In the genomic region with DNA sequence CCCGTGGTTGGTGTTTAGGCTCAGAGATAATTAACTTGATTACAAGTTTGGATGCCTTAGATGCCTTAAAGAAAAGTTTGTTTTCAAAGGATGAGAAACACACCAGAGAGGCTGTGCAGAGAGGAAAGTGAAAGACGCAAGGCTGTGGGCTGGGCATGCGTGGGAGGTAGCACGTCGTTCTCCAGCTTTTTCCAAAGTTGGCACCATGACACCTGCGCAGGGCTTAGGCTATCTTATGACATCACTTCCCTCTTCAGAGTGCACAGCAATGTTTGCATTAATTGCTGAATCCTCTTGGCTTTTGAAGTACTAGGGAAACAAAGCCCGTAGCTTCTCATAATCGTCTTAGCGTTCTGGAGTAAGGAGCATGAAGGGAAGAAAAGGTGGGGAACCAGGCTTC, we compare ENCODE assay signal across 23 mouse cellular contexts. TPM values are rescaled to one million over a fixed set of nuclear protein-coding genes. Genes with fewer than 3 reads are reported as not detected.
DNase-seq lines count a peak whose midpoint lies in the region; ATAC-seq and TF ChIP-seq lines count a peak whose summit lies in the region.
"Had no signal": no experiment of that assay in that cellular context is flagged by ENCODE, and none has a peak within 500 bp of the region (broad histone marks: within the 10 kb centered on the region; RNA-seq: fewer than 3 reads in every experiment).

No protein-coding gene starts in this region.

- DNase-seq in heart, adult 2 months: no peak
- no peak for DNase-seq in heart, embryonic 10.5 days (ENCODE audit: low spot score)
- DNase-seq in left cerebral cortex, adult 9 months (ENCODE audit: low spot score in 2 of 2): peak; percentile 22 to 37
- DNase-seq in right cerebral cortex, postnatal 14 days: peak; percentile 24
- no peak for DNase-seq in midbrain, embryonic 10.5 days (ENCODE audit: low spot score)
- no peak for DNase-seq in forebrain, postnatal 0 days
- DNase-seq: cerebellum, adult 11 months; cerebellum, postnatal 36 days; gastrocnemius, postnatal 25 days; kidney, postnatal 10 days; retina, postnatal 1 day had no signal

- H3K27ac ChIP-seq in heart, adult 2 months: no peak overlapping the region; the same call in 1 of the 2 replicates
- H3K27ac ChIP-seq in heart, embryonic 10.5 days: no peak overlapping the region
- no peak overlapping the region for H3K27ac ChIP-seq in lung, embryonic 16.5 days (ENCODE audit: low read length)
- H3K27ac ChIP-seq in midbrain, embryonic 10.5 days (replicated peaks): no peak overlapping the region
- no peak overlapping the region for H3K27ac ChIP-seq in forebrain, postnatal 0 days (ENCODE audit: low read depth, low read length)
- H3K27ac ChIP-seq: forebrain, embryonic 13.5 days; hindbrain, embryonic 10.5 days; limb, embryonic 12.5 days; liver, embryonic 14.5 days had no signal

- TF ChIP-seq EP300 in heart, adult 2 months (IDR thresholded peaks at IDR 0.05; ENCODE audit: insufficient read depth, low read depth, low read length): no peak

- no peak overlapping the region for H3K4me3 ChIP-seq in heart, adult 2 months
- H3K4me3 ChIP-seq in heart, embryonic 10.5 days: no peak overlapping the region
- H3K4me3 ChIP-seq in lung, embryonic 16.5 days (ENCODE audit: low read length): peak overlapping the region; percentile 9; the same call in 1 of the 2 replicates
- H3K4me3 ChIP-seq in midbrain, embryonic 10.5 days: no peak overlapping the region
- H3K4me3 ChIP-seq in forebrain, postnatal 0 days (ENCODE audit: low read depth, low read length): no peak overlapping the region
- H3K4me3 ChIP-seq: forebrain, embryonic 13.5 days; hindbrain, embryonic 10.5 days; limb, embryonic 12.5 days; megakaryocyte, embryonic 14.5 days had no signal

- TF ChIP-seq POLR2A in heart, adult 2 months (IDR thresholded peaks at IDR 0.05; ENCODE audit: insufficient read depth, low read depth, low read length): no peak

- no peaks in the 10 kb centered on the region for H3K79me2 ChIP-seq in heart, adult 2 months (replicated peaks; ENCODE audit: control insufficient read depth, insufficient read depth, low read length)

- no peak for ATAC-seq in lung, embryonic 16.5 days (ENCODE audit: low read depth)
- ATAC-seq in forebrain, postnatal 0 days: no peak
- ATAC-seq: forebrain, embryonic 13.5 days had no signal

- H3K4me1 ChIP-seq in heart, adult 2 months (ENCODE audit: control insufficient read depth, insufficient read depth, low read length): peaks cover 5% of the 10 kb centered on the region
- H3K4me1 ChIP-seq in heart, embryonic 10.5 days: peaks cover 3% of the 10 kb centered on the region; the same call in 1 of the 2 replicates
- 0 out of 2 replicates have a peak, but pooled peaks cover 3% of the 10 kb centered on the region for H3K4me1 ChIP-seq in lung, embryonic 16.5 days (replicated peaks; ENCODE audit: control insufficient read depth, insufficient read depth, low read length)
- peaks cover 14% of the 10 kb centered on the region for H3K4me1 ChIP-seq in midbrain, embryonic 10.5 days
- no peaks in the 10 kb centered on the region for H3K4me1 ChIP-seq in forebrain, postnatal 0 days (ENCODE audit: insufficient read depth)

- H3K9ac ChIP-seq in heart, adult 2 months (ENCODE audit: low read depth, low read length): peak overlapping the region; percentile 8; the same call in 1 of the 2 replicates
- H3K9ac ChIP-seq in lung, embryonic 16.5 days (ENCODE audit: low read length): no peak overlapping the region
- no peak overlapping the region for H3K9ac ChIP-seq in forebrain, postnatal 0 days
- H3K9ac ChIP-seq: forebrain, embryonic 13.5 days; limb, embryonic 12.5 days; liver, embryonic 14.5 days had no signal

- H3K9me3 ChIP-seq in heart, embryonic 10.5 days: no peaks in the 10 kb centered on the region
- no peaks in the 10 kb centered on the region for H3K9me3 ChIP-seq in lung, embryonic 16.5 days (ENCODE audit: control insufficient read depth, low read length)
- H3K9me3 ChIP-seq in midbrain, embryonic 10.5 days (replicated peaks): no peaks in the 10 kb centered on the region
- no peaks in the 10 kb centered on the region for H3K9me3 ChIP-seq in forebrain, postnatal 0 days (ENCODE audit: low read length)
- H3K9me3 ChIP-seq: forebrain, embryonic 13.5 days; G1E; hindbrain, embryonic 10.5 days; limb, embryonic 12.5 days; megakaryocyte, embryonic 14.5 days had no signal

- no peak for TF ChIP-seq CTCF in heart, adult 2 months (IDR thresholded peaks at IDR 0.05)
- TF ChIP-seq CTCF in forebrain, postnatal 0 days (IDR thresholded peaks at IDR 0.05; ENCODE audit: low read depth): no peak

- no peaks in the 10 kb centered on the region for H3K36me3 ChIP-seq in heart, adult 2 months (ENCODE audit: control insufficient read depth, insufficient read depth, low read length)
- H3K36me3 ChIP-seq in heart, embryonic 10.5 days: no peaks in the 10 kb centered on the region
- H3K36me3 ChIP-seq in lung, embryonic 16.5 days (ENCODE audit: control insufficient read depth, insufficient read depth, low read length): no peaks in the 10 kb centered on the region
- H3K36me3 ChIP-seq in midbrain, embryonic 10.5 days: no peaks in the 10 kb centered on the region
- no peaks in the 10 kb centered on the region for H3K36me3 ChIP-seq in forebrain, postnatal 0 days (ENCODE audit: insufficient read depth)
- H3K36me3 ChIP-seq: G1E; hindbrain, embryonic 10.5 days; limb, embryonic 12.5 days had no signal

- no peaks in the 10 kb centered on the region for H3K27me3 ChIP-seq in heart, adult 2 months (ENCODE audit: control insufficient read depth, insufficient read depth, low read length)
- H3K27me3 ChIP-seq in heart, embryonic 10.5 days (ENCODE audit: insufficient read depth, poor library complexity, severe bottlenecking): no peaks in the 10 kb centered on the region
- H3K27me3 ChIP-seq in lung, embryonic 16.5 days (ENCODE audit: control insufficient read depth, insufficient read depth, low read depth, low read length): no peaks in the 10 kb centered on the region
- H3K27me3 ChIP-seq in midbrain, embryonic 10.5 days (ENCODE audit: low read depth, poor library complexity, severe bottlenecking): no peaks in the 10 kb centered on the region
- H3K27me3 ChIP-seq in forebrain, postnatal 0 days (ENCODE audit: insufficient read depth, low read length): no peaks in the 10 kb centered on the region
- H3K27me3 ChIP-seq: forebrain, embryonic 13.5 days; limb, embryonic 12.5 days; megakaryocyte, embryonic 14.5 days had no signal

- intact Hi-C loops in heart, adult 2 months (cut with DNase I): no loop called here

- H3K4me2 ChIP-seq in lung, embryonic 16.5 days (ENCODE audit: low read depth, low read length): peak overlapping the region; percentile 30; the same call in 1 of the 2 replicates
- no peak overlapping the region for H3K4me2 ChIP-seq in forebrain, postnatal 0 days (ENCODE audit: low read depth)
- H3K4me2 ChIP-seq: forebrain, embryonic 13.5 days; limb, embryonic 12.5 days had no signal

- WGBS in heart, adult 2 months: 46% methylated on average over 9 of the region's 9 CpGs
- 74% methylated on average over 9 of the region's 9 CpGs for WGBS in heart, embryonic 10.5 days
- WGBS in lung, embryonic 16.5 days: 41% methylated on average over 9 of the region's 9 CpGs
- WGBS in midbrain, embryonic 10.5 days: 85% methylated on average over 9 of the region's 9 CpGs
- WGBS in forebrain, postnatal 0 days: 58% methylated on average over 9 of the region's 9 CpGs

RNA-seq across cellular contexts. Expression of a gene that starts 34.1 kb away (rescaled TPM):
- total RNA-seq in heart, adult 2 months (2021): not detected
- 0.10 and 0.26 TPM in 2 replicates for polyA plus RNA-seq in heart, adult 2 months (2012; rRNA removed)
- 0.24 TPM in 1 of 2 replicates, not detected in the other for polyA plus RNA-seq in heart, embryonic 10.5 days (2016; fragmentation: Nextera tagmentation; extraction: Ambion mirVana)
- polyA plus RNA-seq in lung, embryonic 16.5 days (2015; fragmentation: Nextera tagmentation; extraction: Ambion mirVana): not detected in 2 replicates
- not detected in 2 replicates for polyA plus RNA-seq in midbrain, embryonic 10.5 days (2016; fragmentation: Nextera tagmentation; extraction: Ambion mirVana)
- total RNA-seq in forebrain, postnatal 0 days (2014; rRNA removed): not detected in 2 replicates
- not detected in 2 replicates for polyA plus RNA-seq in forebrain, postnatal 0 days (2015; fragmentation: Nextera tagmentation; extraction: Ambion mirVana)
- total RNA-seq: adrenal gland, adult 18-20 months; gastrocnemius, postnatal 25 days; layer of hippocampus, adult 8-10 months had no signal
- polyA plus RNA-seq: forebrain, embryonic 13.5 days; G1E; heart, embryonic 14.5 days; hindbrain, embryonic 10.5 days; intestine, embryonic 14.5 days; limb, embryonic 12.5 days; liver, embryonic 14.5 days; neural tube, embryonic 14.5 days had no signal

Comparison
In these comparisons a context has a peak if more than half of its experiments do, and no peak if none do; other contexts are left out.
1. DNase-seq: peak in left cerebral cortex, adult 9 months (2 of 2) and right cerebral cortex, postnatal 14 days (single experiment); none in heart, adult 2 months (0 of 2), heart, embryonic 10.5 days (single experiment), midbrain, embryonic 10.5 days (single experiment) and forebrain, postnatal 0 days (single experiment).